Mouse (Mus musculus): ENCODE data around the gene Gm572. TPM values are rescaled to one million over a fixed set of nuclear protein-coding genes. Genes with fewer than 3 reads are reported as not detected.

Gm572 gene
- polyA plus RNA-seq, 1 experiment from 2014 or later = not detected

- H3K27ac ChIP-seq = no peak overlapping the region
- H3K9me3 ChIP-seq = no peaks in the 10 kb centered on the region
- peak; percentile 60 for DNase-seq (ENCODE audit: extremely low spot score, low spot score)
- WGBS = 28% methylated on average over 5 of the region's 5 CpGs
- H3K4me3 ChIP-seq = no peak overlapping the region
- H3K27me3 ChIP-seq (ENCODE audit: poor library complexity, severe bottlenecking) = no peaks in the 10 kb centered on the region
- 0 out of 2 replicates have a peak, but pooled peaks cover 16% of the 10 kb centered on the region for H3K4me1 ChIP-seq
- peaks cover 42% of the 10 kb centered on the region for H3K36me3 ChIP-seq (replicated peaks)
Observed at GRCm38 (mm10) chr4:148607758-148608157, 35.4 kb upstream of the Gm572 start.

DNA sequence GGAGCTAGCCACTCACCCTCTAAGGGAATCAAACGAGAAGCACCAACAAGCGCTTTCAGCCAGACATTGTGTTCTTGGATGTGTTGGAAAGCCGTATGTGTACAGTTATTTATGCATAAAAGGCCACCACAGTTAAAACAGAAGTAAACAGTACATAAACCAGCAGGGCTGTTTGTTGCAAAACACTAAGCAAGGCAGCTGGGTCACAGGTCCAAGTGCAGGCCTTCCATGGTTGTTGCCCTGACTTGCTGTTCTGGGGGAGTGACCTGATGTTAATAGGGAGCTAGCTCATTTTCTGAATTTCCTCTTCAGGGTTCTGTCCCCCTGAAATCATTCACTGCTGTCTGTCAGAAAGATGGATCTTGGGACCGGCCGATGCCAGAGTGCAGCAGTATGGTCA lies 33.3 kb upstream of the Gm572 start:
- Histone ChIP-seq H3K27ac (no peak overlapping the region), H3K27me3 (ENCODE audit: poor library complexity, severe bottlenecking) (no peaks in the 10 kb centered on the region), H3K4me3 (no peak overlapping the region), H3K36me3 (replicated peaks) (peaks cover 62% of the 10 kb centered on the region), H3K4me1 (peaks cover 1% of the 10 kb centered on the region; the same call in 1 of the 2 replicates), H3K9me3 (no peaks in the 10 kb centered on the region)
- DNase-seq (ENCODE audit: extremely low spot score, low spot score) = no peak
- 92% methylated on average over 5 of the region's 5 CpGs for WGBS

- H3K27ac ChIP-seq = no peak overlapping the region
- H3K27me3 ChIP-seq (ENCODE audit: poor library complexity, severe bottlenecking) = no peaks in the 10 kb centered on the region
- WGBS = 84% methylated on average over 5 of the region's 5 CpGs
- H3K36me3 ChIP-seq (replicated peaks) = peaks cover 72% of the 10 kb centered on the region
- no peak overlapping the region for H3K4me3 ChIP-seq
- H3K9me3 ChIP-seq = no peaks in the 10 kb centered on the region
- no peak for DNase-seq (ENCODE audit: extremely low spot score, low spot score)
- H3K4me1 ChIP-seq = no peaks in the 10 kb centered on the region; the same call in 1 of the 2 replicates
Observed at GRCm38 (mm10) chr4:148610631-148611364, 32.3 kb upstream of the Gm572 start.

DNA sequence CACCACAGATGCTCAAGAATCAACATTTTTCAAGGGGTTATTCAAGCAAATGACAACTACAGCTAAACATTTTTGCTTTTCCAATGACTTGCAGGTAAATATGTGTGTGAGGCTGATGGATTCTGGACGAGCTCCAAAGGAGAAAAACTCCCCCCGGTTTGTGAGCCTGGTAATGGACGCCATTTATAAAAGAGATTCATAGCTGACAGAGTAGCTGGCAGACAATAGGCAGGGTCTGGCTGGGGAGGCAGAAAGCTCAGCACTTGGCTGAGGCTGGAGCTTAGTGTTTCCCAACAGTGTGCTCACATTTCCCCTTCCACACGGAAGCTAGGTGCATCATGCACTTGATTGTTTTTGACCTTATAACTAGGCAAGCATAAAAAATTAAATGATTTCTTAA lies 30.6 kb upstream of the Gm572 start:
- WGBS = 78% methylated on average over 4 of the region's 4 CpGs

DNA sequence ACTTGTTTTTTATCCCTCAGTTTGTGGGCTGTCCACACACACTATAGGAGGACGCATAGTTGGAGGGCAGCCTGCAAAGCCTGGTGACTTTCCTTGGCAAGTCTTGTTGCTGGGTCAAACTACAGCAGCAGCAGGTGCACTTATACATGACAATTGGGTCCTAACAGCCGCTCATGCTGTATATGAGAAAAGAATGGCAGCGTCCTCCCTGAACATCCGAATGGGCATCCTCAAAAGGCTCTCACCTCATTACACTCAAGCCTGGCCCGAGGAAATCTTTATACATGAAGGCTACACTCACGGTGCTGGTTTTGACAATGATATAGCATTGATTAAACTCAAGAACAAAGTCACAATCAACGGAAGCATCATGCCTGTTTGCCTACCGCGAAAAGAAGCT lies 29.4 kb upstream of the Gm572 start:
- WGBS = 86% methylated on average over 9 of the region's 9 CpGs
- H3K27ac ChIP-seq = no peak overlapping the region
- no peak overlapping the region for H3K4me3 ChIP-seq
- no peaks in the 10 kb centered on the region; the same call in 1 of the 2 replicates for H3K4me1 ChIP-seq
- H3K36me3 ChIP-seq (replicated peaks) = peaks cover 97% of the 10 kb centered on the region
- no peaks in the 10 kb centered on the region for H3K27me3 ChIP-seq (ENCODE audit: poor library complexity, severe bottlenecking)
- no peak for DNase-seq (ENCODE audit: extremely low spot score, low spot score)
- no peaks in the 10 kb centered on the region for H3K9me3 ChIP-seq

More for the DNA sequence above, 30.6 kb upstream of the Gm572 start:
- no peaks in the 10 kb centered on the region; the same call in 1 of the 2 replicates for H3K4me1 ChIP-seq
- no peak overlapping the region for H3K4me3 ChIP-seq
- H3K36me3 ChIP-seq (replicated peaks) = peaks cover 85% of the 10 kb centered on the region
- H3K9me3 ChIP-seq = no peaks in the 10 kb centered on the region
- H3K27ac ChIP-seq = no peak overlapping the region
- H3K27me3 ChIP-seq (ENCODE audit: poor library complexity, severe bottlenecking) = no peaks in the 10 kb centered on the region
- DNase-seq (ENCODE audit: extremely low spot score, low spot score) = no peak

- peaks cover 100% of the 10 kb centered on the region for H3K36me3 ChIP-seq (replicated peaks)
- no peak overlapping the region for H3K4me3 ChIP-seq
- 81% methylated on average over 1 of the region's 1 CpGs for WGBS
Observed at GRCm38 (mm10) chr4:148619805-148620204, 23.3 kb upstream of the Gm572 start.

GRCm38 (mm10) chr4:148620718-148621117 lies 22.4 kb upstream of the Gm572 start:
- peaks cover 20% of the 10 kb centered on the region for H3K4me1 ChIP-seq
- no peaks in the 10 kb centered on the region for H3K9me3 ChIP-seq
- DNase-seq (ENCODE audit: extremely low spot score, low spot score) = no peak
- H3K36me3 ChIP-seq (replicated peaks) = peaks cover 96% of the 10 kb centered on the region
- H3K27me3 ChIP-seq (ENCODE audit: poor library complexity, severe bottlenecking) = no peaks in the 10 kb centered on the region
- no peak overlapping the region for H3K4me3 ChIP-seq
- no peak overlapping the region for H3K27ac ChIP-seq
- 97% methylated on average over 1 of the region's 1 CpGs for WGBS

More at GRCm38 (mm10) chr4:148619805-148620204, 23.3 kb upstream of the Gm572 start:
- Histone ChIP-seq H3K9me3 (no peaks in the 10 kb centered on the region), H3K27ac (no peak overlapping the region), H3K27me3 (ENCODE audit: poor library complexity, severe bottlenecking) (no peaks in the 10 kb centered on the region), H3K4me1 (peaks cover 14% of the 10 kb centered on the region)
- no peak for DNase-seq (ENCODE audit: extremely low spot score, low spot score)

DNA sequence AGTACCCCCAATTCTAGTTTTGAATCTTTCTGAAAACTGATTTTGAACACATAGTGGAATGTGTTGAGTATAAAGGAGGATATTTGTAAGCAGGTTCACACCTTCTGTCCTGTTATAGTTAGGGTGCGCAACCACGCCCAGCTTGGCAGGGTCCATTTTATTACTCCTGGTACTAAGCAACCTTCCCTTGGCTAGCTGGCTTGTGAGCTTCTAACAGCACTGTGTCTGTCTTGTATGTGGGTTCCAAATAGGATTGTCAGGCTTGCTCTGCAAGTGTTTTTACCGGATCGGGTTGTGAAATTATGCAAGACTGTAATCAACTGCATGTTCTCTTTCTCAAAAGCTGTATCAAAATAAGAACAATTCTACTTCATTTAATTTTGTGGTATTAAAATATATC lies 20.6 kb upstream of the Gm572 start:
- Histone ChIP-seq H3K27ac (no peak overlapping the region), H3K4me1 (peaks cover 29% of the 10 kb centered on the region), H3K4me3 (no peak overlapping the region), H3K36me3 (replicated peaks) (peaks cover 79% of the 10 kb centered on the region), H3K9me3 (no peaks in the 10 kb centered on the region), H3K27me3 (ENCODE audit: poor library complexity, severe bottlenecking) (no peaks in the 10 kb centered on the region)
- no peak for DNase-seq (ENCODE audit: extremely low spot score, low spot score)
- 94% methylated on average over 4 of the region's 4 CpGs for WGBS

GRCm38 (mm10) chr4:148623609-148624008 lies 19.5 kb upstream of the Gm572 start:
- H3K36me3 ChIP-seq (replicated peaks) = peaks cover 67% of the 10 kb centered on the region
- WGBS = 91% methylated on average over 4 of the region's 4 CpGs
- DNase-seq (ENCODE audit: extremely low spot score, low spot score) = no peak
- H3K4me3 ChIP-seq = 0 out of 2 replicates have a peak overlapping the region, but pooled peaks have one; percentile 1
- H3K4me1 ChIP-seq = peaks cover 29% of the 10 kb centered on the region
- no peak overlapping the region for H3K27ac ChIP-seq
- H3K27me3 ChIP-seq (ENCODE audit: poor library complexity, severe bottlenecking) = no peaks in the 10 kb centered on the region
- no peaks in the 10 kb centered on the region for H3K9me3 ChIP-seq

DNA sequence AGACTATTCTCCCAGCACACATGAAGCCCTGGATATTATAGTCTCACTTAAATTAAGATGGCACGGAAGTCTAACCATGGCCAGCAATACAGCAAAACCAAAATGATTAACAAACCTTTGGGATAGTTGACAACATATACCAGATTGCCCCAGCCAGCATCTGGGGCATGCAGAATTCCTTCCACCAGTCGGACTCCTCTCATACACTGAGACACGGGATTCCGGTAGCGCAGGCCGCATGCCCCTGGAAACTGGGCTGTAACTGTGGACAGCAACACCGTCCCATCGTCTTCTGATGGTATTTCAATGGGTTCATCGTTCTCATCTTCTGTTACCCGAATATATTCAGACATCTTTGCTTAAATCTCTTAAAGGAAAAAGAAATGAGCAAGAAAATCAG lies 18.1 kb upstream of the Gm572 start:
- WGBS = 84% methylated on average over 10 of the region's 10 CpGs
- Histone ChIP-seq H3K27ac (no peak overlapping the region), H3K4me3 (peak overlapping the region; percentile 99), H3K9me3 (no peaks in the 10 kb centered on the region), H3K4me1 (peaks cover 29% of the 10 kb centered on the region), H3K27me3 (ENCODE audit: poor library complexity, severe bottlenecking) (no peaks in the 10 kb centered on the region), H3K36me3 (replicated peaks) (peaks cover 53% of the 10 kb centered on the region)
- DNase-seq (ENCODE audit: extremely low spot score, low spot score) = no peak

- Histone ChIP-seq H3K9me3 (no peaks in the 10 kb centered on the region), H3K27me3 (ENCODE audit: poor library complexity, severe bottlenecking) (no peaks in the 10 kb centered on the region), H3K4me3 (peak overlapping the region; percentile 99), H3K27ac (peak overlapping the region; percentile 100), H3K4me1 (peaks cover 29% of the 10 kb centered on the region), H3K36me3 (replicated peaks) (peaks cover 44% of the 10 kb centered on the region)
- WGBS = 1% methylated on average over 57 of the region's 57 CpGs
- peak; percentile 49 for DNase-seq (ENCODE audit: extremely low spot score, low spot score)
Observed at GRCm38 (mm10) chr4:148625756-148626622, 17.1 kb upstream of the Gm572 start.

GRCm38 (mm10) chr4:148626623-148627185 lies 16.4 kb upstream of the Gm572 start, which contains the start of gene Tardbp:
Gene Tardbp (minus strand): TSS chr4:148627019.
- peak; percentile 93 for DNase-seq (ENCODE audit: extremely low spot score, low spot score)
- 0% methylated on average over 51 of the region's 51 CpGs for WGBS
- no peaks in the 10 kb centered on the region for H3K27me3 ChIP-seq (ENCODE audit: poor library complexity, severe bottlenecking)
- peaks cover 29% of the 10 kb centered on the region for H3K4me1 ChIP-seq
- peak within 1 kb of the TSS; percentile 100 for H3K27ac ChIP-seq
- H3K9me3 ChIP-seq = no peaks in the 10 kb centered on the region
- H3K4me3 ChIP-seq = peak within 1 kb of the TSS; percentile 99
- peaks cover 36% of the 10 kb centered on the region for H3K36me3 ChIP-seq (replicated peaks)

All from forebrain, embryonic 10.5 days (tissue).